Mouse (Mus musculus) cerebellum, adult 2 months (tissue): ENCODE data around the gene Map3k14.

Experiments used
- CTCF ChIP-seq: fragments of 200-500 bp; IDR thresholded peaks from 2 replicates; pipeline ENCODE4 v1.5.1; 2011; ENCODE audit warnings: low read depth, mild to moderate bottlenecking, control low read depth, low read length, moderate library complexity, borderline replicate concordance; ENCODE audit not compliant: insufficient read depth
- POLR2A ChIP-seq: fragments of 200-500 bp; IDR thresholded peaks from 2 replicates; pipeline ENCODE4 v1.6.1; 2011; ENCODE audit warnings: low read length, control low read depth, borderline replicate concordance; ENCODE audit not compliant: insufficient read depth

- no peak for TF ChIP-seq CTCF
- no peak for TF ChIP-seq POLR2A
These were observed 27.5 kb upstream of the Map3k14 start for GRCm38 (mm10) chr11:103294772-103295171.
